Mouse (Mus musculus) cerebellum, adult (tissue): Measurements from ENCODE around the gene Hdac6.
"Not testable (repeated sequence)": the region's sequence is repeated elsewhere in the genome, so short reads cannot be mapped to it uniquely, and the experiment has no call there.

Experiments used
- ATAC-seq: cut with Nextera tagmentation; 2 replicates; pipeline ENCODE4 v1.9.2; 2017; ENCODE audit warnings: mild to moderate bottlenecking, moderate library complexity, mixed read lengths; ENCODE audit not compliant: insufficient number of reproducible peaks, low FRiP score, low TSS enrichment

Gene Hdac6

GRCm38 (mm10) chrX:7926266-7926665 is 21.4 kb downstream of the Hdac6 start:
- no peak for ATAC-seq

DNA sequence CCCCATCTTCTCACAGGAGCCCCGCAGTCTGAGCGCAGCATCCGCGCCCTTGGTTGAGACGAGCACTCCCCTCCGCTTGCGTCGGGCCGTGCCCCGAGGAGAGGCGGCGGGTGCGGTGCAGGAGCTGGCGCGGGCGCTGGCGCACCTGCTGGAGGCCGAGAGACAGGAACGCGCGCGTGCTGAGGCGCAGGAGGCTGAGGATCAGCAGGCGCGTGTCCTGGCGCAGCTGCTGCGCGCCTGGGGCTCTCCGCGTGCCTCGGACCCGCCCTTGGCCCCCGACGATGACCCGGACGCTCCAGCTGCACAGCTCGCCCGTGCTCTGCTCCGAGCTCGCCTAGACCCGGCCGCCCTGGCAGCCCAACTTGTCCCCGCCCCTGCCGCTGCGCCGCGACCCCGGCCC is 25.7 kb downstream of the Hdac6 start:
- ATAC-seq, result no peak

GRCm38 (mm10) chrX:7919601-7920383 is 27.9 kb downstream of the Hdac6 start, which contains the start of gene Pcsk1n:
TSS of gene Pcsk1n (plus strand) at chrX:7919822.
- peak; percentile 66 for ATAC-seq

- not testable (repeated sequence) for ATAC-seq
Observed at GRCm38 (mm10) chrX:7917960-7918359, 29.7 kb downstream of the Hdac6 start.

DNA sequence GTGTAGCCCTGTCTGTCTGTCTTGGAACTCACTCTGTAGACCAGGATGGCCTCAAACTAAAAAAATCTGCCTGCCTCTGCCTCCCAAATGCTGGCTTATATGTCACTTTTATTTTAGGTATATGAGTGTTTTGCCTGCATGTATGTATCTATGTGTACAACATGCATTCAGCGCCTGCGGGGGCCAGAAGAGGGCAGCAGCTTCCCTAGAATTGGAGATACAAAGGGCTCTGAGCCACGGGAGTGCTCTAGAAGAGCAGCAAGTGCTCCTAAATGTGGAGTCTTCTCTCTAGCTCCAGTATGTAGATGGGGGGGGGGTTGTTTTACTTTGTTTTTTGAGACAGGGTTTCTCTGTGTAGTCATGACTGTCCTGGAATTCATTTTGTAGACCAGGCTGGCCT is 32.0 kb downstream of the Hdac6 start:
- not testable (repeated sequence) for ATAC-seq

GRCm38 (mm10) chrX:7910473-7910872 is 37.2 kb downstream of the Hdac6 start:
- ATAC-seq, result no peak

DNA sequence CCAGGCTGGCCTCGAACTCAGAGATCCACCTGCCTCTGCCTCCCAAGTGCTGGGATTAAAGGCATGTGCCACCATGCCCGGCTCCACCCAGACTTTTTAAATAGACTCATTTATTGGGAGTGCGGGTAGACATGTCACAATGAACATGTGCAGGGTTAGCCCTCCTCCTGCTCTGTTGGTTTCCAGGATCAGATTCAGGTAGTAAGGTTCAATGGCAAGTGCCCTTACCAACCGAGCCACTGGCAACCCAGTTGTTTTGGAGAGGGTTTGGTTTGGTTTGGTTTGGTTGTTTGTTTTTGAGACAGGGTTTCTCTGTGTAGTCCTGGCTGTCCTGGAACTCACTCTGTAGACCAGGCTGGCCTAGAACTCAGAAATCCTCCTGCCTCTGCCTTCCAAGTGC is 38.4 kb downstream of the Hdac6 start, which contains the start of gene Gm10490:
Gene Gm10490, plus strand, starts transcription at position 301 of the 400 bp plus-strand sequence.
- ATAC-seq, result not testable (repeated sequence)

DNA sequence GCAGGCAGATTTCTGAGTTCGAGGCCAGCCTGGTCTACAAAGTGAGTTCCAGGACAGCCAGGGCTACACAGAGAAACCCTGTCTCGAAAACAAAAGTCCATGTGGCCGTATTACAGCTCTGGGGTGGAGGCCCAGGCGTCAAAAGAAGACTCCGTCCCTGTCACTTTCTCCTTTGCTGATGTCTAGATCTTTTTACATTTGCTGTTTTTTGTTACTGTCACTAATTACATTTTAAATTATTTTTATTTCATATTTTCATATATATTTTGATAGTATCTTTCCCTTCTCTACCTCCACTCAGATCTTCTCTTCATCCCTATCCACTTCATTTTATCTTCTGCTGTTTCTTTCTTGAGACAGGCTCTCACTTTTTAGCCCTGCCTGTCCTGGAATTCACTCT is 40.0 kb downstream of the Hdac6 start, which contains the start of gene Gm10491:
Gene Gm10491, minus strand, starts transcription at position 101 of the 400 bp plus-strand sequence.
- ATAC-seq, result no peak

DNA sequence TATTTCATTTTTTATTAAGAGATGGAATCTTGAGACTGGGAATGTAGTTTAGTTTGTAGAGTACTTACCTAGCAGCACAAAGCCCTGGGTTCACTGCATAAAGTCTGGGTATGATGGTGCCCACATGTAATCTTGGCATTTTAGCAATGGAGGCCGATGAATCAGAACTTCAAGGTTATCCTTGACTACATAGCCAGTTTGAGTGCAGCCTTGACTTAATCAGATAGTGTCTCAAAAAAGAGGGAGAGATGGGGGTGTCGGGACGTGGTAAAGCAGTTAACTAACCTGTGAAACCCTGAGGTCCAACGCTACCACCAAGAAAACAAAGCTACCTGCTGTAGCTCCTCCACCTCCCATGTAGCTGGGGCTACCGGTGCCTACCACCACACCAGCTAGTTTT is 43.2 kb downstream of the Hdac6 start:
- ATAC-seq, result no peak

- ATAC-seq, result peak; percentile 99
Observed at GRCm38 (mm10) chrX:7898880-7899874, 48.5 kb downstream of the Hdac6 start, which contains the start of the genes Pqbp1 and Timm17b. TSS of gene Pqbp1 (minus strand) at chrX:7899269. TSS of gene Timm17b (plus strand) at chrX:7899357.

GRCm38 (mm10) chrX:7898211-7898610 is 49.5 kb downstream of the Hdac6 start:
- ATAC-seq, result no peak

GRCm38 (mm10) chrX:7883841-7884567 is 63.7 kb downstream of the Hdac6 start, which contains the start of gene Slc35a2:
TSS of gene Slc35a2 (plus strand) at chrX:7884028.
- ATAC-seq, result peak; percentile 93
